Mouse (Mus musculus) lung, adult 2 months (tissue): ENCODE measurements around the gene Ass1.

Experiments used
- CTCF ChIP-seq: fragments of 200-500 bp; IDR thresholded peaks from 2 replicates; pipeline ENCODE4 v1.5.1; 2011; ENCODE audit warnings: mild to moderate bottlenecking, low read length, control low read depth; ENCODE audit not compliant: insufficient read depth
- POLR2A ChIP-seq: fragments of 200-500 bp; IDR thresholded peaks from 2 replicates; pipeline ENCODE4 v1.6.1; 2011; ENCODE audit warnings: low read depth, mild to moderate bottlenecking, control low read depth, low read length, borderline replicate concordance; ENCODE audit errors: extremely low read depth

GRCm38 (mm10) chr2:31431477-31431876 lies 38.5 kb upstream of the Ass1 start:
- TF ChIP-seq POLR2A = no peak
- TF ChIP-seq CTCF = no peak
